Mouse (Mus musculus) limb, embryonic 14.5 days (tissue): Measurements from ENCODE around the gene Olfr911-ps1. TPM values are rescaled to one million over a fixed set of nuclear protein-coding genes. Genes with fewer than 3 reads are reported as not detected.

Experiments used
- ATAC-seq: fragments of 200-750 bp; cut with Nextera tagmentation; 2 replicates; pipeline ENCODE4 v1.8.0; 2017; ENCODE audit warnings: low read depth, moderate number of reproducible peaks, moderate TSS enrichment; ENCODE audit not compliant: low FRiP score
- DNase-seq: peaks from one replicate; pipeline ENCODE4 v3.0.0-alpha.2; 2015; ENCODE audit warnings: low spot score
- H3K27ac ChIP-seq: fragments of 300-500 bp; sonication (generic); replicated peaks from 2 replicates; pipeline ENCODE4 v1.5.1; 2014; ENCODE audit warnings: low read depth, mild to moderate bottlenecking, low read length, moderate library complexity, mixed read lengths
- H3K27me3 ChIP-seq: fragments of 300-500 bp; sonication (generic); 2 replicates; pipeline ENCODE4 v1.6.1; 2014; ENCODE audit warnings: low read length, mixed read lengths; ENCODE audit not compliant: control insufficient read depth, insufficient read depth
- H3K36me3 ChIP-seq: fragments of 300-500 bp; sonication (generic); 2 replicates; pipeline ENCODE4 v1.6.1; 2014; ENCODE audit warnings: mild to moderate bottlenecking, low read length, moderate library complexity, mixed read lengths; ENCODE audit not compliant: control insufficient read depth, insufficient read depth
- H3K4me1 ChIP-seq: fragments of 300-500 bp; sonication (generic); 2 replicates; pipeline ENCODE4 v1.6.1; 2014; ENCODE audit warnings: antibody characterized with exemption, low read length, mixed read lengths; ENCODE audit not compliant: control insufficient read depth, insufficient read depth
- H3K4me2 ChIP-seq: fragments of 300-500 bp; sonication (generic); replicated peaks from 2 replicates; pipeline ENCODE4 v1.6.1; 2014; ENCODE audit warnings: low read depth, mild to moderate bottlenecking, low read length, moderate library complexity; ENCODE audit not compliant: severe bottlenecking
- H3K4me3 ChIP-seq: fragments of 300-500 bp; sonication (generic); replicated peaks from 2 replicates; pipeline ENCODE4 v1.5.1; 2014; ENCODE audit warnings: low read length
- H3K9ac ChIP-seq: fragments of 300-500 bp; sonication (generic); 2 replicates; pipeline ENCODE4 v1.6.1; 2014; ENCODE audit warnings: mild to moderate bottlenecking, low read depth, low read length, moderate library complexity; ENCODE audit not compliant: severe bottlenecking
- H3K9me3 ChIP-seq: fragments of 300-500 bp; sonication (generic); 2 replicates; pipeline ENCODE4 v1.6.1; 2016; ENCODE audit warnings: low read length; ENCODE audit not compliant: control insufficient read depth
- POLR2A ChIP-seq: fragments of 200-500 bp; IDR thresholded peaks from 2 replicates; pipeline ENCODE4 v1.8.0; 2012; ENCODE audit warnings: inconsistent platforms, mild to moderate bottlenecking, moderate library complexity, borderline replicate concordance; ENCODE audit not compliant: insufficient read depth, insufficient read length; ENCODE audit errors: extremely low read depth
- WGBS: fragments of 180-500 bp; shearing (Covaris S2); extraction: QIAGEN DNeasy Blood & Tissue Kit; methylation state at CpG from one replicate; pipeline ENCODE4 v1.1.7; 2014; 5-methylcytosine and 5-hydroxymethylcytosine counted together
- polyA plus RNA-seq, 2 experiments: library from polyadenylated mRNA; depleted of rRNA in 1 of 2; stranded (reverse) in 1 of 2; unstranded in 1 of 2; fragments of >200 nt; fragmentation: Nextera tagmentation in 1 of 2; extraction: Ambion mirVana in 1 of 2; gene quantifications; 2 replicates each; pipeline versions ENCODE4 v1.2.1 to v1.2.3; 2012 to 2014

Gene Olfr911-ps1
- not detected in 2 replicates for polyA plus RNA-seq (2012; rRNA removed)
- not detected in 2 replicates for polyA plus RNA-seq (2014; fragmentation: Nextera tagmentation; extraction: Ambion mirVana)

GRCm38 (mm10) chr9:38521280-38521679 is at the start of gene Olfr911-ps1:
Gene Olfr911-ps1, plus strand, starts transcription at chr9:38521580.
- Histone ChIP-seq H3K4me3 (no peak within 1 kb of the TSS), H3K4me1 (no peaks in the 10 kb centered on the region), H3K9me3 (no peaks in the 10 kb centered on the region), H3K9ac (no peak within 1 kb of the TSS), H3K27me3 (no peaks in the 10 kb centered on the region), H3K27ac (no peak within 1 kb of the TSS), H3K36me3 (no peaks in the 10 kb centered on the region), H3K4me2 (no peak within 1 kb of the TSS)
- DNase-seq (no peak), ATAC-seq (no peak)
- WGBS, result 76% methylated on average over 1 of the region's 1 CpGs
- no peak for TF ChIP-seq POLR2A

- Histone ChIP-seq H3K27me3 (no peaks in the 10 kb centered on the region), H3K9ac (no peak within 1 kb of the TSS), H3K4me1 (no peaks in the 10 kb centered on the region), H3K9me3 (no peaks in the 10 kb centered on the region), H3K4me2 (no peak within 1 kb of the TSS), H3K36me3 (no peaks in the 10 kb centered on the region), H3K27ac (no peak within 1 kb of the TSS), H3K4me3 (no peak within 1 kb of the TSS)
- DNase-seq, result no peak
- no peak for TF ChIP-seq POLR2A
- no peak for ATAC-seq
- WGBS, result 84% methylated on average over 3 of the region's 3 CpGs
Observed at GRCm38 (mm10) chr9:38486785-38487184, 34.6 kb upstream of the Olfr911-ps1 start, which contains the start of gene Olfr906. Gene Olfr906, plus strand, starts transcription at chr9:38487085.

DNA sequence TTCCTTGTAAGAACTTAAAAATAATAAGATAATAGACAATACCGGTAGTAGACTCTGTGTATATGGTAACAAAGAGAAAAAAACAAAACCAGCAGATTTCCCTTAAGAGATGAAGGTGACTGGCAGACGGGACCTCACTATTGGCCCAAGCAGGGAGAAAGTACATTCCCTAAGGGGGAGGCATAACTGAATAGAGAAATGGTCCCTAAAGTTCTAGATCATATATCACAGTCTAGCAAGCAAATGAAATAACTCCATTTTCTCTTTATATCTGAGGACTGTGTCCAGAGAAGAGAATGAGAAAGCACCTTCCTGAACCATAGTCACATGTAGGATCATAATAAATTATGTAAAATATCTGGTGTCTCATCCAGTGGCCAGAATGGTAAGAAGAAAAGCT is 25.9 kb upstream of the Olfr911-ps1 start, which contains the start of gene Olfr907:
Gene Olfr907, plus strand, starts transcription at position 301 of the 400 bp plus-strand sequence.
- 82% methylated on average over 2 of the region's 2 CpGs for WGBS
- H3K27me3 ChIP-seq, result no peaks in the 10 kb centered on the region
- H3K36me3 ChIP-seq, result no peaks in the 10 kb centered on the region
- DNase-seq (no peak), ATAC-seq (no peak)
- H3K9me3 ChIP-seq, result no peaks in the 10 kb centered on the region
- H3K4me3 ChIP-seq, result no peak within 1 kb of the TSS
- no peak within 1 kb of the TSS for H3K9ac ChIP-seq
- H3K4me2 ChIP-seq, result no peak within 1 kb of the TSS
- H3K4me1 ChIP-seq, result no peaks in the 10 kb centered on the region
- no peak within 1 kb of the TSS for H3K27ac ChIP-seq
- TF ChIP-seq POLR2A, result no peak

- no peaks in the 10 kb centered on the region for H3K36me3 ChIP-seq
- no peak for TF ChIP-seq POLR2A
- WGBS, result 59% methylated on average over 2 of the region's 2 CpGs
- no peak for DNase-seq
- H3K9me3 ChIP-seq, result no peaks in the 10 kb centered on the region
- H3K4me2 ChIP-seq, result no peak overlapping the region
- no peak overlapping the region for H3K4me3 ChIP-seq
- H3K27me3 ChIP-seq, result no peaks in the 10 kb centered on the region
- no peak for ATAC-seq
- no peak overlapping the region for H3K27ac ChIP-seq
- H3K4me1 ChIP-seq, result no peaks in the 10 kb centered on the region
- H3K9ac ChIP-seq, result no peak overlapping the region
Observed at GRCm38 (mm10) chr9:38512353-38512752, 9.0 kb upstream of the Olfr911-ps1 start.

DNA sequence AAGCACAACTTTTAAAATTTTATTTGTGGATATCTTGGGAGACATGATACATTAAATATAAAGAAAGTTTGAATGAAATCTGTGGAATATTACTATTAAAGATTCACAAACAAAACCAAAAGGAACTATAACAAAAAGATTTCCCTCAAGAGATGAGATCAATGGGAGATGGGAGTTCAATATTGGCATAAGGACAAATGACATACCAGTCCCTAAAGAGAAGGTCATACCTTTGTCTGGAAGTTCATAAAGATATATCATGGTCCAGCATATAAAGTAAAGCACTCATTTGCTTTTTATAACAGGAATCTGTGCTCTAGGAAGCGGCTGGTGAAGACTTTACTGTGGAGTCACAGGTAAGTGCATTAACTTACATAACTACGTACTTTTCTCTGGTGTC is 16.2 kb downstream of the Olfr911-ps1 start, which contains the start of gene Olfr910:
Gene Olfr910, plus strand, starts transcription at position 301 of the 400 bp plus-strand sequence.
- H3K36me3 ChIP-seq, result no peaks in the 10 kb centered on the region
- TF ChIP-seq POLR2A, result no peak
- H3K27ac ChIP-seq, result no peak within 1 kb of the TSS
- H3K4me2 ChIP-seq, result no peak within 1 kb of the TSS
- DNase-seq, result no peak
- H3K4me1 ChIP-seq, result no peaks in the 10 kb centered on the region
- no peaks in the 10 kb centered on the region for H3K27me3 ChIP-seq
- no peak within 1 kb of the TSS for H3K4me3 ChIP-seq
- 85% methylated on average over 2 of the region's 2 CpGs for WGBS
- no peak within 1 kb of the TSS for H3K9ac ChIP-seq
- H3K9me3 ChIP-seq, result no peaks in the 10 kb centered on the region
- ATAC-seq, result no peak

Other genes starting within 250 kb of the Olfr911-ps1 start
- gene Olfr896-ps1, start 230.5 kb upstream of the Olfr911-ps1 start, polyA plus RNA-seq (2012; rRNA removed), result not detected in 2 replicates
- gene Olfr896-ps1, start 230.5 kb upstream of the Olfr911-ps1 start, polyA plus RNA-seq (2014; fragmentation: Nextera tagmentation; extraction: Ambion mirVana), result not detected in 2 replicates
- not detected in 2 replicates for gene Olfr25, start 192.5 kb upstream of the Olfr911-ps1 start, polyA plus RNA-seq (2012; rRNA removed)
- not detected in 2 replicates for gene Olfr25, start 192.5 kb upstream of the Olfr911-ps1 start, polyA plus RNA-seq (2014; fragmentation: Nextera tagmentation; extraction: Ambion mirVana)
- gene Olfr898, start 173.2 kb upstream of the Olfr911-ps1 start, polyA plus RNA-seq (2012; rRNA removed), result not detected in 2 replicates
- not detected in 2 replicates for gene Olfr898, start 173.2 kb upstream of the Olfr911-ps1 start, polyA plus RNA-seq (2014; fragmentation: Nextera tagmentation; extraction: Ambion mirVana)
- gene Olfr250, start 154.7 kb upstream of the Olfr911-ps1 start, polyA plus RNA-seq (2012; rRNA removed), result not detected in 2 replicates
- gene Olfr250, start 154.7 kb upstream of the Olfr911-ps1 start, polyA plus RNA-seq (2014; fragmentation: Nextera tagmentation; extraction: Ambion mirVana), result not detected in 2 replicates
- gene Olfr251, start 144.5 kb upstream of the Olfr911-ps1 start, polyA plus RNA-seq (2012; rRNA removed), result not detected in 2 replicates
- not detected in 2 replicates for gene Olfr251, start 144.5 kb upstream of the Olfr911-ps1 start, polyA plus RNA-seq (2014; fragmentation: Nextera tagmentation; extraction: Ambion mirVana)
- not detected in 2 replicates for gene Olfr147, start 119.9 kb upstream of the Olfr911-ps1 start, polyA plus RNA-seq (2012; rRNA removed)
- gene Olfr147, start 119.9 kb upstream of the Olfr911-ps1 start, polyA plus RNA-seq (2014; fragmentation: Nextera tagmentation; extraction: Ambion mirVana), result not detected in 2 replicates
- gene Olfr901, start 92.1 kb upstream of the Olfr911-ps1 start, polyA plus RNA-seq (2012; rRNA removed), result not detected in 2 replicates
- not detected in 2 replicates for gene Olfr901, start 92.1 kb upstream of the Olfr911-ps1 start, polyA plus RNA-seq (2014; fragmentation: Nextera tagmentation; extraction: Ambion mirVana)
- gene Olfr902, start 73.9 kb upstream of the Olfr911-ps1 start, polyA plus RNA-seq (2012; rRNA removed), result not detected in 2 replicates
- gene Olfr902, start 73.9 kb upstream of the Olfr911-ps1 start, polyA plus RNA-seq (2014; fragmentation: Nextera tagmentation; extraction: Ambion mirVana), result not detected in 2 replicates
- not detected in 2 replicates for gene Olfr904, start 58.4 kb upstream of the Olfr911-ps1 start, polyA plus RNA-seq (2012; rRNA removed)
- gene Olfr904, start 58.4 kb upstream of the Olfr911-ps1 start, polyA plus RNA-seq (2014; fragmentation: Nextera tagmentation; extraction: Ambion mirVana), result not detected in 2 replicates
- gene Olfr905, start 50.5 kb upstream of the Olfr911-ps1 start, polyA plus RNA-seq (2012; rRNA removed), result not detected in 2 replicates
- gene Olfr905, start 50.5 kb upstream of the Olfr911-ps1 start, polyA plus RNA-seq (2014; fragmentation: Nextera tagmentation; extraction: Ambion mirVana), result not detected in 2 replicates
- not detected in 2 replicates for gene Olfr906, start 34.5 kb upstream of the Olfr911-ps1 start, polyA plus RNA-seq (2012; rRNA removed)
- gene Olfr906, start 34.5 kb upstream of the Olfr911-ps1 start, polyA plus RNA-seq (2014; fragmentation: Nextera tagmentation; extraction: Ambion mirVana), result not detected in 2 replicates
- not detected in 2 replicates for gene Olfr907, start 25.8 kb upstream of the Olfr911-ps1 start, polyA plus RNA-seq (2012; rRNA removed)
- not detected in 2 replicates for gene Olfr907, start 25.8 kb upstream of the Olfr911-ps1 start, polyA plus RNA-seq (2014; fragmentation: Nextera tagmentation; extraction: Ambion mirVana)
- gene Olfr910, start 16.3 kb downstream of the Olfr911-ps1 start, polyA plus RNA-seq (2012; rRNA removed), result not detected in 2 replicates
- not detected in 2 replicates for gene Olfr910, start 16.3 kb downstream of the Olfr911-ps1 start, polyA plus RNA-seq (2014; fragmentation: Nextera tagmentation; extraction: Ambion mirVana)
- gene Olfr912, start 58.6 kb downstream of the Olfr911-ps1 start, polyA plus RNA-seq (2012; rRNA removed), result not detected in 2 replicates
- gene Olfr912, start 58.6 kb downstream of the Olfr911-ps1 start, polyA plus RNA-seq (2014; fragmentation: Nextera tagmentation; extraction: Ambion mirVana), result not detected in 2 replicates
- gene Olfr913, start 71.2 kb downstream of the Olfr911-ps1 start, polyA plus RNA-seq (2012; rRNA removed), result not detected in 2 replicates
- gene Olfr913, start 71.2 kb downstream of the Olfr911-ps1 start, polyA plus RNA-seq (2014; fragmentation: Nextera tagmentation; extraction: Ambion mirVana), result not detected in 2 replicates
- gene Olfr914, start 83.5 kb downstream of the Olfr911-ps1 start, polyA plus RNA-seq (2012; rRNA removed), result not detected in 2 replicates
- not detected in 2 replicates for gene Olfr914, start 83.5 kb downstream of the Olfr911-ps1 start, polyA plus RNA-seq (2014; fragmentation: Nextera tagmentation; extraction: Ambion mirVana)
- not detected in 2 replicates for gene Olfr916, start 138.3 kb downstream of the Olfr911-ps1 start, polyA plus RNA-seq (2012; rRNA removed)
- gene Olfr916, start 138.3 kb downstream of the Olfr911-ps1 start, polyA plus RNA-seq (2014; fragmentation: Nextera tagmentation; extraction: Ambion mirVana), result not detected in 2 replicates
- gene Olfr917, start 144.3 kb downstream of the Olfr911-ps1 start, polyA plus RNA-seq (2012; rRNA removed), result not detected in 2 replicates
- not detected in 2 replicates for gene Olfr917, start 144.3 kb downstream of the Olfr911-ps1 start, polyA plus RNA-seq (2014; fragmentation: Nextera tagmentation; extraction: Ambion mirVana)
- gene Olfr918, start 153.0 kb downstream of the Olfr911-ps1 start, polyA plus RNA-seq (2012; rRNA removed), result not detected in 2 replicates
- gene Olfr918, start 153.0 kb downstream of the Olfr911-ps1 start, polyA plus RNA-seq (2014; fragmentation: Nextera tagmentation; extraction: Ambion mirVana), result not detected in 2 replicates
- not detected in 2 replicates for gene Olfr919, start 182.1 kb downstream of the Olfr911-ps1 start, polyA plus RNA-seq (2012; rRNA removed)
- not detected in 2 replicates for gene Olfr919, start 182.1 kb downstream of the Olfr911-ps1 start, polyA plus RNA-seq (2014; fragmentation: Nextera tagmentation; extraction: Ambion mirVana)
- 19.1 and 20.6 TPM in 2 replicates for gene Vwa5a, start 196.7 kb downstream of the Olfr911-ps1 start, polyA plus RNA-seq (2012; rRNA removed)
- 26.2 and 28.6 TPM in 2 replicates for gene Vwa5a, start 196.7 kb downstream of the Olfr911-ps1 start, polyA plus RNA-seq (2014; fragmentation: Nextera tagmentation; extraction: Ambion mirVana)
- 0.09 and 0.10 TPM in 2 replicates for gene Olfr920, start 230.7 kb downstream of the Olfr911-ps1 start, polyA plus RNA-seq (2012; rRNA removed)
- gene Olfr920, start 230.7 kb downstream of the Olfr911-ps1 start, polyA plus RNA-seq (2014; fragmentation: Nextera tagmentation; extraction: Ambion mirVana), result 0.03 and 0.07 TPM in 2 replicates